Mouse (Mus musculus): ENCODE measurements around the gene Nudcd2. TPM values are rescaled to one million over a fixed set of nuclear protein-coding genes. Genes with fewer than 3 reads are reported as not detected.
A peak's percentile ranks its signal among the peaks of the same experiment; 100 is the strongest.

Nudcd2 gene
- polyA plus RNA-seq, 1 experiment: 26.4 TPM

DNA sequence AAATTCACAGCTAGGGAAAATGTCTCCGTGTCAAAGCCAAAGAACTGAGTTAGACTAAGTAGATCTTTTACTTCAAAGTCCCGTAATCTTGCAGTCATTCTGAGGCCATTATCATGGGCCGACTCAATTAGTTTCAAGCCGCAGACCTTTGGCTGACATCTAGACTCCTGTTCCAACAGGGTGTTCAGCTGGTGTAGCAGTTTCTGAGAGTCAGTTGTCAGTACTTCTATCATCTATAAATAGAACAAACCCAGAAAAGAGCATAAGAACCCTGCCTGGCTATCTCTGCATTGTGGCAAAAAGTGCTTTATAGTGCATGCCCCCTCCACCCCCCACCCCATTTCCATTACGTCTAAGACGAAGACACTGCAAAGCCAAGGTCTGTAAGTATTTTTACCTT is 20.4 kb downstream of the Nudcd2 start:
- no peak overlapping the region for H3K27ac ChIP-seq (ENCODE audit: insufficient read depth, low read length)
- H3K4me1 ChIP-seq (ENCODE audit: control insufficient read depth, insufficient read depth, low read length): 0 out of 2 replicates have a peak, but pooled peaks cover 1% of the 10 kb centered on the region
- no peak overlapping the region; the same call in 1 of the 2 replicates for H3K4me3 ChIP-seq (ENCODE audit: insufficient read depth, low read length)
- no peak for TF ChIP-seq POLR2A (IDR thresholded peaks at IDR 0.05; ENCODE audit: extremely low read depth, insufficient read depth, low read length)
- TF ChIP-seq CTCF (IDR thresholded peaks at IDR 0.05; ENCODE audit: extremely low read depth, insufficient read depth, low read length): no peak

DNA sequence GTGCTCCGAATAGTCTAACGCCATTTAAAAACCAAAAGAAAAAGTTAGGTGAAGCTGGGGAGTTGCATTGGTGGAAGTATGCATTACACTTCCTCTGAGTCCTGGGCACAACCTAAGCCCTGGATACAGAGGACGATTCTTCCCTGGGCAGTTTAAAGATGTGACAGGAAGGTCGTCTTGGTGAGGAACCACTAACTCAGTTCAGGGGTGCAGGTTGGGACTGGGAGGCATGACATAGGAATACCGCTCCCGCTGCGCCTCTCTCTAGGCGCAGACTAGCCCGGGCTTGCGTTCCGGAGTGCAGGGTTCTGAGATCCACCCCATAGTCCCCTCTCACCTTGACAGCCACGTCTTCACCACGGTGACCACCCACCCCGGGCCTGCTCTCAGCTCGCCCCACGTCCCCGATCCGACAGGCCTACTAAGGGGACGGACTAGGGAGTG is 21.2 kb downstream of the Nudcd2 start:
- H3K4me3 ChIP-seq (ENCODE audit: insufficient read depth, low read length): peak overlapping the region; percentile 57
- H3K27ac ChIP-seq (ENCODE audit: insufficient read depth, low read length): peak overlapping the region; percentile 35
- 0 out of 2 replicates have a peak, but pooled peaks cover 1% of the 10 kb centered on the region for H3K4me1 ChIP-seq (ENCODE audit: control insufficient read depth, insufficient read depth, low read length)
- TF ChIP-seq POLR2A (IDR thresholded peaks at IDR 0.05; ENCODE audit: extremely low read depth, insufficient read depth, low read length): no peak
- TF ChIP-seq CTCF (IDR thresholded peaks at IDR 0.05; ENCODE audit: extremely low read depth, insufficient read depth, low read length): no peak

DNA sequence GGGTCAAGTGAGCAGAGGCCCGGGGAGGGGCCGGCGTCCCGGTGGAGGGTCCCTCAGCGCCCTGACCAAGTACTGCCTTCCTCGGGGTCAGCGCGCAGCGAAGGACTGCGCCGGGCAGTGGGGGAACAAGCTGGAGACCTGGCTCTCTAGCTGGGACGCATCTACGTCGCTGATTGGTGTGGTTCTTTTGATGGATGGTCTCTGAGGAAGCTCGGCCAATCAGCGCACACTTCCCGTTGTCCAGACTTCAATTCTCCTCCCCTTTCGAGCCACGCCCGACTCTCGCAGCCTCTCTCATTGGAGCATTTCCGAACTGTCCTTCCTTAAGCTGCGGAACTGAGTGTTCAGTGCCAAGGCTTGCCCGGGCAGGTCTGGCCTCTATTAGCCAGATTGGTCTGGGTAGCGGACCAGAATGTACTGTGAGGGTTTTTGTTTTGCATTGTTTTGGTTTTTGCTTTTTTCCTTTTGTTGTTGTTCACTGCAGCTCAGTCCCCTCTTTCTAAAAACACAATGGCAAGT is 21.7 kb downstream of the Nudcd2 start, which contains the start of gene Ccng1:
Gene Ccng1, minus strand, starts transcription at position 203 of the 519 bp plus-strand sequence.
- 0 out of 2 replicates have a peak, but pooled peaks cover 1% of the 10 kb centered on the region for H3K4me1 ChIP-seq (ENCODE audit: control insufficient read depth, insufficient read depth, low read length)
- TF ChIP-seq POLR2A (IDR thresholded peaks at IDR 0.05; ENCODE audit: extremely low read depth, insufficient read depth, low read length): peak; percentile 84
- TF ChIP-seq CTCF (IDR thresholded peaks at IDR 0.05; ENCODE audit: extremely low read depth, insufficient read depth, low read length): no peak
- peak within 1 kb of the TSS; percentile 35 for H3K27ac ChIP-seq (ENCODE audit: insufficient read depth, low read length)
- H3K4me3 ChIP-seq (ENCODE audit: insufficient read depth, low read length): peak within 1 kb of the TSS; percentile 57

DNA sequence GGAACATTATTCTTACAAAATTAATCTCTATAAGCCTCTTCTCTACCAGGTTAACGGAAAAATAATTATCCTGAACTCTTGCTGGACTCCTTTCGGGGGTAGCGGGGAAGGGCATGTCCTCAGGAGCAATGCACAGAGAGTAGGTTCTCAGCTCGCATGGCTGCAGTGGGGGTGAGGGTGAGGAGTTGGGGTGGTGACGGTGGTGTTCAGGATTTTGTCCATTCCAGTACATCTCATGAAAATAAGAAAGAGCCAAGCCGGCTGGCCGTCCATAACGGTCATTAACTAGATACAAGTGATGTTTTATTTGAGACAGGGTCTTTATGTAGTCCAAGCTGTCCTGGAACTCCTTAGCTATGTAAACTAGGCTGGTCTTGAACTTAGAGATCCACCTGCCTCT is 22.5 kb downstream of the Nudcd2 start:
- no peak for TF ChIP-seq POLR2A (IDR thresholded peaks at IDR 0.05; ENCODE audit: extremely low read depth, insufficient read depth, low read length)
- TF ChIP-seq CTCF (IDR thresholded peaks at IDR 0.05; ENCODE audit: extremely low read depth, insufficient read depth, low read length): no peak
- Histone ChIP-seq H3K4me3 (ENCODE audit: insufficient read depth, low read length) (no peak overlapping the region; the same call in 1 of the 2 replicates), H3K27ac (ENCODE audit: insufficient read depth, low read length) (no peak overlapping the region; the same call in 1 of the 2 replicates), H3K4me1 (ENCODE audit: control insufficient read depth, insufficient read depth, low read length) (0 out of 2 replicates have a peak, but pooled peaks cover 1% of the 10 kb centered on the region)

DNA sequence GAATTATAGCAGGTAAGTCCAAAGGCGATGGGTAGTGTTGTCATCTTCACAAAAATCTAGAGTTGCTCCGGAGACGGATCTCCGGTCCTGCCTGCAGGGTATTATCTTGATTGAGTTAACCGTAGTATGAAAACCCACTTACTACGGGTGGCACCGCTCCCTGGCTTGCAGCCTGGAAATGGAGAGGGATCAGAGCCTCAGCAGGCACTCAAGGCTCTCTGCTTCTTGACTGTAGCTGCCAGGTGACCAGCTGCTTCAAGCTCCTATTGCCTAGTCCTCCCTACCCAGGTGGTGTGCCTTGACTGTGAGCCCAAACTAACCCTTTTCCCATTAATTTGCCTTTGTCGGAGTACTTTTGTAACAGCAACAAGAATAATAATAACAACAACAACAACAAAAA is 26.4 kb downstream of the Nudcd2 start:
- Histone ChIP-seq H3K27ac (ENCODE audit: insufficient read depth, low read length) (no peak overlapping the region), H3K4me1 (ENCODE audit: control insufficient read depth, insufficient read depth, low read length) (0 out of 2 replicates have a peak, but pooled peaks cover 1% of the 10 kb centered on the region), H3K4me3 (ENCODE audit: insufficient read depth, low read length) (no peak overlapping the region)
- TF ChIP-seq POLR2A (IDR thresholded peaks at IDR 0.05; ENCODE audit: extremely low read depth, insufficient read depth, low read length) (no peak), CTCF (IDR thresholded peaks at IDR 0.05; ENCODE audit: extremely low read depth, insufficient read depth, low read length) (no peak)

DNA sequence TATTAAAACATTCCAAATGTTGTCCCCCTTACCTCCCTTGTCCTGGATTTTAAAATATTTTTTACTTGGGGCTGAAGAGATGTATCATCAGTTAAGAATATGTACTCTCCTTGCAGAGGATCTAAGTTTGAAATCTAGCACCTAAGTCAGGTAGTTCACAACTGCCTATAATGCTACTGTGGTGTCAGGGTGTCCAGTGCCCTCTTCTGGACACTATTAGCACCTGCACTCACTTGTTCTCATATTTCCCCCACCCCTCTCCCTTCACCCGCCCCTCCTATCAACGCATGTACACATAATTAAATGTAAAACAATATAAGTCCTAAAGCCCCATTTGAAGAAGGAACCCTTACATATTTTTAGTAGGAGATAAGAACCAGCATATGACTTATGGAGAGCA is 29.9 kb downstream of the Nudcd2 start:
- TF ChIP-seq CTCF (IDR thresholded peaks at IDR 0.05; ENCODE audit: extremely low read depth, insufficient read depth, low read length) (peak; percentile 33; the same call in 1 of the 2 replicates), POLR2A (IDR thresholded peaks at IDR 0.05; ENCODE audit: extremely low read depth, insufficient read depth, low read length) (no peak)
- H3K27ac ChIP-seq (ENCODE audit: insufficient read depth, low read length): no peak overlapping the region
- no peak overlapping the region for H3K4me3 ChIP-seq (ENCODE audit: insufficient read depth, low read length)
- H3K4me1 ChIP-seq (ENCODE audit: control insufficient read depth, insufficient read depth, low read length): no peaks in the 10 kb centered on the region

DNA sequence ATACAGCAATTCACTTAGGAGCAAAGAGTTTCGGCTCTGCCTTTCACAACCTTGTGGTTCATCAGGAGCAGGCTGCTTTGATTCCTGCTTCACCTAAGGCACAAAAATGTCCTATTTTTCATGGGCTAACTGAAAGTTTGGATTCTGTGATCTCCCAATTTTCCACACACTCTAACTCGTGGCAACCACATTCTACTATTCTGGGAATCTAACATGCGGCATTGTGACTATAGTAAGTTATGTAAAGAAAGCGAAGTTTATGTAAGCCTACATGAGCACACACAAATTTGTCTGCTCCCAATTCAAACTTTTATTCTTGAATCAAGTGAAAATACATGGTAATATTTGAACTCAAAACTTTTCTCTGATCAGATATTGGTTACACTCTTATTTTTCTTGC is 31.2 kb downstream of the Nudcd2 start:
- Histone ChIP-seq H3K4me3 (ENCODE audit: insufficient read depth, low read length) (no peak overlapping the region), H3K4me1 (ENCODE audit: control insufficient read depth, insufficient read depth, low read length) (no peaks in the 10 kb centered on the region), H3K27ac (ENCODE audit: insufficient read depth, low read length) (peak overlapping the region; percentile 89)
- TF ChIP-seq POLR2A (IDR thresholded peaks at IDR 0.05; ENCODE audit: extremely low read depth, insufficient read depth, low read length): no peak
- TF ChIP-seq CTCF (IDR thresholded peaks at IDR 0.05; ENCODE audit: extremely low read depth, insufficient read depth, low read length): no peak

DNA sequence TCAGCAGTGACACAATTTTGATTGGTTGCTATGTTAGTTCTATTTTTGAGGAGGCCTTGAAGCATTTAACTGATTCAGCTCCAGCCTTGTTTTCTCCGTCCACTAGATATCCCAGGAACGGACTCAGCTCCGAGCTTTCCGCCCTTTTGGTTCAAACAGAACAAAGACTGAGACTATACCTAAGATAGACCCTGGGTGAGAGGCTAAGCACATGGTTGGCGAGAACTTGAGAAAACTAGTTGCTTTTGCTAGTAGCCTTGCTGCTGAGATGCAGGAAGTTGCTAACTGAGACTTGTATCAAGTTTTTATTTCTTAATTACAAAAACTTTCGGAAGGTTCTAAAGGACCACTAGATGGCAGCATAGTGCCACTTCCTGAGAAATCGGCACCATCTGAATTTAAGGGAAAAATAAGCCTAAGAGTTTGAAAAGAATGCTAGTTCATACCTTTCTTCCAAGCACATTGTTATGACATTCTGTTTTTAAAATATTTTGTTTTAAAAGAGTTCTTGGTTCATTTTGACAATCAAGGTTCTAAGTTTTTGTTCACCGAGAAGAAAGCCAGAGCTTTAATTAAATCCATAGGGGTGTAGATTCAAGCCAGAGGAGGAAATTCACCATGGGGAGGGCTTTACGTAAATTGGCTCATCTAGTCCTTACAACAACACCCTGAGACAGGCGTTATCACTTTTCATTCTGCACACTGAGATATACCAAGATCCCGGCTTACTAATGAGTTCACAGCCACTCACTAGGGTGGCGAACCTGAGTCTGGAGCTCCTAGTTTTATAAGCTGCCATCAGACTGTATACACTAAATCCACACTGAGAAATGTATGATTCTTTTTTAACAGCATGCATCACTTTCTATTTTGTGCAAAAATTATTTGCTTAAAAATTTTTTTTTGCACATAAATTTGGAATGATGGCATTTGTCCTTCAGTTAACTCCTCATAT is 42.1 kb downstream of the Nudcd2 start:
- TF ChIP-seq CTCF (IDR thresholded peaks at IDR 0.05; ENCODE audit: extremely low read depth, insufficient read depth, low read length): peak; percentile 33; the same call in 1 of the 2 replicates
- TF ChIP-seq POLR2A (IDR thresholded peaks at IDR 0.05; ENCODE audit: extremely low read depth, insufficient read depth, low read length): no peak
- Histone ChIP-seq H3K4me3 (ENCODE audit: insufficient read depth, low read length) (no peak overlapping the region), H3K4me1 (ENCODE audit: control insufficient read depth, insufficient read depth, low read length) (peaks cover 3% of the 10 kb centered on the region; the same call in 1 of the 2 replicates), H3K27ac (ENCODE audit: insufficient read depth, low read length) (no peak overlapping the region)

DNA sequence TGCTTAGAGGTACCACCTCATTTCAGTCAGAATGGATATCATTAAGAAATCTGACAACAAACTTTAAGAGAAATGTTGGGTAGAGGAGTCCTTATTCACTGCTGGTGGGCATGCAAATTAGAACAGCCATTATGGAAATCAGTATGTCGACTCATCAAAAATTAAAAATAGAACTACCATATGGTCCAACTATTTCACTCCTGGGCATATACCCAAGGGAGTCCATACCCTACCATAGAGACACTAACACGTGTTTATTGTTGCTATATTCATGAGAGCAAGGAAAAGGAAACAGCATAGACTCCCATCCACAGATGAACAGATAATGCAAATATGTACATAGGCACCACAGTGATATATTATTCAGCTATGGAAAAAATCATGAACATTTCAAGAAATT is 48.4 kb downstream of the Nudcd2 start:
- Histone ChIP-seq H3K27ac (ENCODE audit: insufficient read depth, low read length) (no peak overlapping the region), H3K4me1 (ENCODE audit: control insufficient read depth, insufficient read depth, low read length) (peaks cover 7% of the 10 kb centered on the region; the same call in 1 of the 2 replicates), H3K4me3 (ENCODE audit: insufficient read depth, low read length) (no peak overlapping the region)
- TF ChIP-seq CTCF (IDR thresholded peaks at IDR 0.05; ENCODE audit: extremely low read depth, insufficient read depth, low read length) (no peak), POLR2A (IDR thresholded peaks at IDR 0.05; ENCODE audit: extremely low read depth, insufficient read depth, low read length) (no peak)
